Mouse (Mus musculus) cerebellum, adult 11-12 months (tissue): ENCODE results near the gene B4galt3.

Experiments used
- DNase-seq: peaks from one replicate; pipeline ENCODE4 v3.0.0; 2022

Gene B4galt3

GRCm38 (mm10) chr1:171265971-171266744 is 4.0 kb upstream of the B4galt3 start:
- no peak for DNase-seq

GRCm38 (mm10) chr1:171268341-171268740 is 1.8 kb upstream of the B4galt3 start:
- DNase-seq: no peak

- no peak for DNase-seq
Measured at GRCm38 (mm10) chr1:171270573-171270900, 409 bp downstream of the B4galt3 start.

- DNase-seq: no peak
Measured at GRCm38 (mm10) chr1:171271196-171271595, 1.1 kb downstream of the B4galt3 start.

GRCm38 (mm10) chr1:171271622-171272021 is 1.5 kb downstream of the B4galt3 start:
- DNase-seq: no peak

GRCm38 (mm10) chr1:171272086-171272485 is 2.0 kb downstream of the B4galt3 start:
- no peak for DNase-seq

- no peak for DNase-seq
Measured at GRCm38 (mm10) chr1:171274171-171274570, 4.0 kb downstream of the B4galt3 start.

- DNase-seq: no peak
Measured at GRCm38 (mm10) chr1:171275144-171275734, 5.1 kb downstream of the B4galt3 start.

- DNase-seq: no peak
Measured at GRCm38 (mm10) chr1:171276110-171276748, 6.1 kb downstream of the B4galt3 start.

GRCm38 (mm10) chr1:171277736-171278135 is 7.6 kb downstream of the B4galt3 start:
- DNase-seq: peak; percentile 7

- DNase-seq: peak; percentile 2
Measured at GRCm38 (mm10) chr1:171278436-171278835, 8.3 kb downstream of the B4galt3 start.

GRCm38 (mm10) chr1:171279012-171279705 is 9.0 kb downstream of the B4galt3 start:
- DNase-seq: peak; percentile 23

GRCm38 (mm10) chr1:171279721-171280120 is 9.6 kb downstream of the B4galt3 start:
- peak; percentile 33 for DNase-seq

GRCm38 (mm10) chr1:171280250-171280915 is 10.3 kb downstream of the B4galt3 start:
- peak; percentile 39 for DNase-seq

GRCm38 (mm10) chr1:171280916-171281527 is 10.9 kb downstream of the B4galt3 start, which contains the start of gene Ppox:
Ppox (minus strand) TSS chr1:171281186.
- peak; percentile 94 for DNase-seq

GRCm38 (mm10) chr1:171281528-171281923 is 11.4 kb downstream of the B4galt3 start:
- peak; percentile 72 for DNase-seq

- DNase-seq: peak; percentile 52
Measured at GRCm38 (mm10) chr1:171282086-171282805, 12.1 kb downstream of the B4galt3 start.

- DNase-seq: peak; percentile 34
Measured at GRCm38 (mm10) chr1:171283188-171284160, 13.3 kb downstream of the B4galt3 start.

GRCm38 (mm10) chr1:171284491-171284890 is 14.4 kb downstream of the B4galt3 start:
- peak; percentile 28 for DNase-seq
